Mouse (Mus musculus): ENCODE data around the gene Ccdc15.

DNA sequence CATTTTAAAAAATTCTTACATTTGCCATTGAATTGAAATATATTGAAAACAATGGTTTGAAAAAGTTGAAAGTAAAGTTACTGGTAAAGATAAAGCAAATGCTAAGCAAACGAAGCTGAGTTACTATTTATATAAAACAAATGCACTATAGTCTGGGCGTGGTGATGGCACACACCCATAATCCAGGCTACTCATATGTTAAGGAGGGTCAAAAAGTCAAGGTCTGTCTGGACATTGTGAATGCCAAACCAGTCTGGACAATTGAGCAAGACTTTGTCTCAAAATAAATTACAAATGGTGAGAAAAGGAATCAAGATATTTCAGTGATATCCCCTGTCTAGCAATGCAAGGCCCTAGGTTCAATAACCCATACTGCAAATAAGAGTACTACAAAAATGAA, 42.7 kb upstream of the Ccdc15 start:
- TF ChIP-seq EP300 (optimal IDR thresholded peaks at IDR 0.05) (no peak), CTCF (IDR thresholded peaks at IDR 0.05; ENCODE audit: low read depth) (no peak)
